Comparison of ENCODE assay signal across 8 mouse cellular contexts in the genomic region with DNA sequence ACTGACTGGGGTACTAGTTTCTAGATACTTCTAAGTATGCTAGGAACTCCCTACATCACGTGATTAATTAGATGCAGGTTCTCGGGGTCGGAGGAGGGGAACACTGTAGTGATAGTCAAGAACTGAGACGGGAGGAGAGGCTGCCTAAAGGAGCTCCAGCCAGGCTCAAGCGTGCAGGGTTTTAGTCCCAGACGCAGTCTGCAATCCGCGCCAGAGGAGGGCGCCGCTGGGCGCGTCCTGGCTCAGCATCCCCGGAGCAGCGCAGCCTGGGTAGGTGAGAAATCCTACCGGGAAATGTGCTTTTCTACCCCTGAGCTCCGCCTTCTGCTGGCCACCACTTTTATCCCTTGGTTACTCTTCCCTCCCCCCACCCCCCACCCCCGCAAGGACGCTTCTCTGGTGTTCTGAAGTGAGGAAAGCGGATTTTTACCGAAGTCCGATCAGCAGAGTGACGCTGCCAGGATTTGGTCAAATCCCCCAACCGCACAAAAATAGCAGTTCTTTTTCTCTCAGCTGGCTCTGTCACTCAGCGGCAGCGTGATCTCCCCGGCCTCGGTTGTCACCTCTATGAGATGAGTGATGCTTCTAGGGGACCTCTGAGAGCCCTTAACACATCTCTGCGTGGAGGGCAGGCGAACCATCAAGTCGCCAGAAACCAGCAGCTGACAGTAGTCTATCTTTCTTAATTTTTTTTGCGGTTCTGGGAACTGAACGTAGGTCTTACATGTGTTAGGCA. TPM values are rescaled to one million over a fixed set of nuclear protein-coding genes. Genes with fewer than 3 reads are reported as not detected.
DNase-seq lines count a peak whose midpoint lies in the region; ATAC-seq and TF ChIP-seq lines count a peak whose summit lies in the region.

No protein-coding gene starts in this region.

- H3K9me3 ChIP-seq in hindbrain, postnatal 0 days (ENCODE audit: low read length): no peaks in the 10 kb centered on the region

- peak; percentile 23 to 50 for DNase-seq in adrenal gland, adult 18-20 months (ENCODE audit: low spot score in 2 of 2)
- DNase-seq in cerebellum, postnatal 10 days: peak; percentile 73 to 77
- peak; percentile 28 to 76 for DNase-seq in frontal cortex, adult 2 months (ENCODE audit: extremely low spot score in 1 of 2, low spot score in 1 of 2)
- peak; percentile 76 for DNase-seq in hindbrain, postnatal 0 days (ENCODE audit: low spot score)
- peak; percentile 51 to 54 for DNase-seq in left cerebral cortex, adult 8-10 months (ENCODE audit: low spot score in 2 of 2)
- DNase-seq in lung, postnatal 36 days: peak; percentile 61
- DNase-seq in right cerebral cortex, postnatal 10 days (ENCODE audit: low spot score in 2 of 2): peak; percentile 67 to 79
- DNase-seq in yolk sac, embryonic 10.5 days (ENCODE audit: low spot score): no peak

- H3K4me2 ChIP-seq in hindbrain, postnatal 0 days (ENCODE audit: low read depth, low read length): peak overlapping the region; percentile 61

- H3K36me3 ChIP-seq in hindbrain, postnatal 0 days (ENCODE audit: insufficient read depth, low read length): no peaks in the 10 kb centered on the region

- no peak overlapping the region for H3K27ac ChIP-seq in hindbrain, postnatal 0 days

- H3K9ac ChIP-seq in hindbrain, postnatal 0 days (replicated peaks; ENCODE audit: low read length): no peak overlapping the region; the same call in 1 of the 2 replicates

- H3K4me3 ChIP-seq in hindbrain, postnatal 0 days (ENCODE audit: low read length): peak overlapping the region; percentile 36

- no peaks in the 10 kb centered on the region for H3K27me3 ChIP-seq in hindbrain, postnatal 0 days (ENCODE audit: insufficient read depth, low read length)

- peak; percentile 69 for ATAC-seq in hindbrain, postnatal 0 days

- H3K4me1 ChIP-seq in hindbrain, postnatal 0 days (ENCODE audit: insufficient read depth, low read length): no peaks in the 10 kb centered on the region

- peak; percentile 65 for TF ChIP-seq CTCF in hindbrain, postnatal 0 days (IDR thresholded peaks at IDR 0.05; ENCODE audit: low read depth)

- 12% methylated on average over 32 of the region's 32 CpGs for WGBS in hindbrain, postnatal 0 days

RNA-seq across cellular contexts. Expression of a gene that starts 53.3 kb away (rescaled TPM):
- total RNA-seq in adrenal gland, adult 18-20 months (2021): 10 to 100 TPM; 36.7 to 47.6 TPM
- polyA plus RNA-seq in frontal cortex, adult 2 months (2012; rRNA removed): 45.2 and 50.4 TPM in 2 replicates
- total RNA-seq in hindbrain, postnatal 0 days (2014; rRNA removed): 8.1 and 16.7 TPM in 2 replicates
- 21.7 and 26.0 TPM in 2 replicates for polyA plus RNA-seq in hindbrain, postnatal 0 days (2015; fragmentation: Nextera tagmentation; extraction: Ambion mirVana)
- 10 to 100 TPM; 44.4 to 55.7 (median 48.4) TPM for total RNA-seq in left cerebral cortex, adult 8-10 months (2022)

RNA-seq across cellular contexts. Expression of a gene that starts 57.2 kb away (rescaled TPM):
- 10 to 100 TPM; 39.2 to 44.8 TPM for total RNA-seq in adrenal gland, adult 18-20 months (2021)
- 18.0 and 21.5 TPM in 2 replicates for polyA plus RNA-seq in frontal cortex, adult 2 months (2012; rRNA removed)
- 7.4 and 11.1 TPM in 2 replicates for total RNA-seq in hindbrain, postnatal 0 days (2014; rRNA removed)
- 5.7 and 6.0 TPM in 2 replicates for polyA plus RNA-seq in hindbrain, postnatal 0 days (2015; fragmentation: Nextera tagmentation; extraction: Ambion mirVana)
- total RNA-seq in left cerebral cortex, adult 8-10 months (2022): 10 to 100 TPM; 43.2 to 52.0 (median 45.0) TPM
